Mouse (Mus musculus) cerebellum, adult 2 months (tissue): Measurements from ENCODE around the gene Fermt1.

Source experiments
- CTCF ChIP-seq: fragments of 200-500 bp; IDR thresholded peaks from 2 replicates; pipeline ENCODE4 v1.5.1; 2011; ENCODE audit warnings: low read depth, mild to moderate bottlenecking, control low read depth, low read length, moderate library complexity, borderline replicate concordance; ENCODE audit not compliant: insufficient read depth
- POLR2A ChIP-seq: fragments of 200-500 bp; IDR thresholded peaks from 2 replicates; pipeline ENCODE4 v1.6.1; 2011; ENCODE audit warnings: low read length, control low read depth, borderline replicate concordance; ENCODE audit not compliant: insufficient read depth

GRCm38 (mm10) chr2:132902056-132902455, 43.6 kb downstream of the Fermt1 start:
- no peak for TF ChIP-seq CTCF
- no peak for TF ChIP-seq POLR2A
